Mouse (Mus musculus) spleen, postnatal 14 days (tissue): Measurements from ENCODE around the gene Anapc1.
"Not testable (repeated sequence)": the region's sequence is repeated elsewhere in the genome, so short reads cannot be mapped to it uniquely, and the experiment has no call there.

ENCODE experiments used
- DNase-seq, 2 experiments: peaks; one replicate each; pipeline ENCODE4 v3.0.0; 2021 to 2022; ENCODE audit warnings: low spot score in 2 of 2

Gene Anapc1

DNA sequence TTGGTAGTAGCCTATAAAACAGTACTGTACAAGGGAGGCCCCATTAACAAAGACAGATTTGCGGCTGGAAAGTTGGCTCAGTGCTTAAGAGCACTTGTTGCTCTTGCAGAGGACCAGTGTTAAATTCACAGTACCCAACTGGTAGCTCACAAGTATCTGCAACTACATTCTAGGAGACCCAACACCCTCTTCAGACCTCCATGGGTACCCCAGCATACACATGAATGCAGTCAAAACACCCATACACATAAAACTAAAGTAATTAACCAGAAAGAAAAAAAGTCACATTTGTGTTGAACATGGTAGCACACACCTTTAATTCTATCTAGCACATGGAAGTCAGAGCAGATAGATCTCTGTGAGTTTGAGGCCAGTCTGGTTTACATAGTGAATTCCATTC lies 9.9 kb upstream of the Anapc1 start:
- DNase-seq = no peak

DNA sequence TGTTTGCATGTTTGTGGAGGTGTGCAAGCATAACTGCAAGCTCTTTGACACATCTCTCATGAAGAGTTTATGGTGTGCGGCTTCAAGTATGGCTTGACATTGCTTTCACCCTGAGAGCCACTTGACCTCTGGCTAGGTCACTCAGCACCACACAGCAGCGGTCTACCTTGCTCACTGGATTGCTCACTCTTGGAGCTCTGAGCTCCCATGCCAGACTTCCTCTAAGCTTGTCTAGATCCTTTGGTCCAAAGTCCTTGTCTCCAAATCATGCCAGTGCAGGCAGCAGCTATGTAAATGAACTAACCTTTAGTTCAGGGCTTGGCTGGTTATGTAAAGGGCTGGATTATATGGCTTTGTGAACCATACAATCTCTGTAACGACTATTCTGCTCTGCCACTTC lies 9.2 kb upstream of the Anapc1 start:
- DNase-seq = no peak

DNA sequence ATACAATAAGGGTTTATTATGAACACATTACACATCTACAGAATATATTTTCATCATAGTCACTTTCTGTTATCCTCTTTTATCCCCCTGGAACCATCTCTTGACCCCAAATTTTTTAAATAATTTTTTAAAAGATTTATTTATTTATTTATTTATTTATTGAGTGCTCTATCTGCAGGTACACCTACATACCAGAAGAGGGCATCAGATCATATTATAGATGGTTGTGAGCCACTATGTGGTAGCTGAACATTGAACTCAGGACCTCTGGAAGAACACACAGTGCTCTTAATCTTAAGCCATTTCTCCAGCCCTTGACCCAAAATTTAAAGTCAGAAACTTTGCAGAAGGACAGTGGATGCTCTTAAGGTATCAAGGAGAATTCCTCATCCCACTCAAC lies 7.4 kb upstream of the Anapc1 start:
- no peak for DNase-seq

DNA sequence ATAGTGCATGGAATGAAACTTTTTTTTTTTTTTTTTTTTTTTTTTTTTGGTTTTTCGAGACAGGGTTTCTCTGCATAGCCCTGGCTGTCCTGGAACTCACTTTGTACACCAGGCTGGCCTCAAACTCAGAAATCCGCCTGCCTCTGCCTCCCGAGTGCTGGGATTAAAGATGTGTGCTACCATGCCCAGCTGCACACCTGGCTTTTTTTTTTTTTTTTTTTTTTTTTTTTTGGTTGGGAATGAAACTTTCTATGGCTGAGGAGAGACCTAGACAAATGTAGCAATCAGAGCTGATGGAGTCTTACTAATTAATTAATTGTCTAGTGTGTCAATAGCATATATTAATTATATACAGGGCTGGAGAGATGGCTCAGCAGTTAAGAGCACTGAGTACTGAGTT lies 6.6 kb upstream of the Anapc1 start:
- not testable (repeated sequence) for DNase-seq

DNA sequence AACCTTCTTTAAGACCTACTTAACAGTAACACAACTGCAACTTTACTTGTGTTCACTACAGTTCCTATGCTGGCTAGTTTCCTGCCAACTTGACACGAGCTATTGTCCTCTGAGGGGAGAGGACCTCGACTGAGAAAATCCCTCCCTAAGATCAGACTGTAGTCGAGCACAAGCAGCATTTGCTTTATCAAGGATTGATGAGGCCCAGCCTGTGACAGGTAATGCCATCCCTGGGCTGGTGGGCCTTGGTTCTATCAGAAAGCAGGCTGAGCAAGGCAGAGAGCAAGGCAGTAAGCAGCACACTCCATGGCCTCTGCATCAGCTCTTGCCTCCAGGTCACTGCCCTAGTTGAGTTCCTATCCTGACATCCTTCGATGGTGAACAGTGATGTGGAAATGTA lies 6.0 kb upstream of the Anapc1 start:
- no peak for DNase-seq

DNA sequence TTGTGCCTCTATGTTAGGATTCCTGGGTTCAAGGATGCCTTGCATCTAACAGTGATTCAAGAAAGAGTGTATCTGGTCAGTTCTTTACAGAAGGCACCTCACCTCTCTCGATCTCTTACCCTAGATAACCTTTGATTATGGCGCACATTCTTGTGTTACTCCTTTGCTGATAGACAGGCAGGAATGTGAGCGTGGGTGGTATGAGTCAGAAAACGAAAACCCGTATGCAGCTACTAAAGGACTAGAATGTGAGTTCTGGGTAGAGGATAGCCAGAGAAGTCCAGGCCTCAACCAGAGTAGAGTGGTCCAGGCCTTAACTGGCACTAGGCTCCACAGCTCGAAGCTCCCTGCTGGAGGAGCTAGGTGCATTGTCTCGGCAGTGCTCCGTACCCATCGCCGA lies 5.6 kb upstream of the Anapc1 start:
- no peak for DNase-seq

DNA sequence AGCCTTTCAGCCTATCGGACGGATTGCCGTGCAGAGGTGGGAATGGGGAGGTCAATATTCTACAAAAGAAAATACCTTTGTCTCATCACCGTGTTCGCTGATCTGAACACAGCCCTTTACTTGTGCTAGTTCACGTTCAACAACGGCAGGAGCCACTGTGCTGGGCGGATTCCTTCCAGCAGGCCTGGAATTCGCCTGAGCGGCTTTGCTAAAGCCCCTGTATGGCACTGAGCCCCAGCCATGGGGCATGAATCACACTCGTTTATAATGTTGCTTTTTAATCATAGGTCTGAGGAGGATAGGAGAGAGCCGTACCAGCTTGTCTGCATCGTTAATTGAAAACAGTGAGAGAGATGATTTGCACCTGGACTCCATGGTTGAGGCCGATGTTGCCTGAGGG lies 5.1 kb upstream of the Anapc1 start:
- no peak for DNase-seq

DNA sequence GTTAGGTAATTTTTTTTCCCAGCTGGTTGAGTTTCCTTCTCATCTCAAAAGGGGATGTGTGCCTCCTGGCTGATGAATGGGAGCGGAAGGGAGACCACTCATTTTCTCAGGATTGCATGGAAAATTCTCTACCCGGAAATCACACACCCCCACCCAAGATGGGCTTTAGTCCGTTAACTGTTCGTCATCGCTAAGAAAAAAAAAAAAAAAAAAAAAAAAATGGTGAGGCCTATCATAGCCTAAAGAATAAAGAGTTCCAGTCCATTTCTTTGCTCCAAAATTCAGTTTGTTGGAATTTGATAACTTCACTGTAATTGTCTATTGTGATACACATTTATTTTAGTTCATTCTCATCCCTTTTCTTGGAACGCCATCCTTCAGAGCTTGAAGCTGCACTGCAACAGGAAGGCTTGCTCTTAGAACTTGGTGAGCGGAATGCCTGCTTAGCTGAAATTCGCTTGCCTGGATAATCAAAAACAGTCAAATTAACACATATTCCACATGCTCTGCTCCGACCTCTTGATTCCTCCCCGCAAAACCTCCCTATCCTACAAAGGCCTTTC lies 448 bp upstream of the Anapc1 start:
- no peak for DNase-seq

DNA sequence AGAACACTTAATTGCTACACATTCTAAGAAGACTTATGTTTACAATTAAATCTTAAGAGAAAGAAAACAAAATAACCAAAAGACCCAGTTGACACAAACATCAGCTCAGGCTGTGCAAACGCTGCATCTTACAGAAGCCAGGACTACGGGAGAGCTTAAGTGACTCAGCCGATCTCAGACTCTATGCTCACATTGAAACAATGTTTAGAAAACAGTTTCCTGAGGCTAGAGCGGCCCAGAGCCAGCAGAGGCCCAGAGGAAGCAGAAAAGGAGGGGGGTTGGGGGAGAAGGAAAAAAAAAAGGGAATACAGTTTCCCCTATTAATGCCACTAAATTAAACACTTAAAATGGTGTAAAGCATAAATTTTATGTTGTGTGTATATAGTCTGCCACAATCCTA lies 6.5 kb downstream of the Anapc1 start:
- DNase-seq = no peak

DNA sequence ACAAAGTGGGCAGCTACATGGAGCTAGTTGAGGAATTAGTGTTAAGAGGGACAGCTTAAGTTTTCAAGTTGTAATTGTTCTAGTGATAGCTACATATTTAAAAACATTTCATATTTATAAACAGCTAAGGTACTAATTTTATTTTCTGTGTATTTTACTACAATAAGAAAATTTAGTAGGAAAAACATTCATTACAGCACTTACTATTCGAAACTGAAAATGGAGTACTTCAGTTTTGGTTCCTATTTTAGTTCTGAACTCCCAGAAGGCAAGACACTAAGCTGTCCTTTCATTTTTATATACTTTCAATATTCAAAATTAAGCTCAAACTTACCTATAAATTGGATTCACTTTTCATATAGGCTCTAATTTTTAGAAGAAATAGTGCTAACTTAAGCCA lies 66.6 kb downstream of the Anapc1 start:
- DNase-seq = no peak

DNA sequence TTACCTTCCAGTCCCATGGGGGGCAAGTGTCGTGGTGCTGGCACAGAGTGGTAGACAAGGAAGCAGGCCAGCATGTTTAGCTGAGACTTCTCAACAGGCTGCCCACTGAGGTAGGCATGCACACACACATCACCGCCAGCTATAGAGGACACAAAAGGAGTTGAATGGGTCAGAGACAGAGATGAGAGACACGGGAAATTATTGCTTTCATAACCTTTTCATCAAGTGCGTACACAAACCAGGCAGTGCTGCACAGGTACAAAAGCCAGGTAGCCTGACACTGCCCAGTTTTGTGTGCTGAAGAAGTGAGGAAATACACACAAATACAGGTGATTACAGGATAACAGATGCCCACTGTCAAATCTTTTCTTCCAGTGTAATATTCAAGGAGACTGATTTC lies 71.8 kb downstream of the Anapc1 start:
- DNase-seq = no peak

DNA sequence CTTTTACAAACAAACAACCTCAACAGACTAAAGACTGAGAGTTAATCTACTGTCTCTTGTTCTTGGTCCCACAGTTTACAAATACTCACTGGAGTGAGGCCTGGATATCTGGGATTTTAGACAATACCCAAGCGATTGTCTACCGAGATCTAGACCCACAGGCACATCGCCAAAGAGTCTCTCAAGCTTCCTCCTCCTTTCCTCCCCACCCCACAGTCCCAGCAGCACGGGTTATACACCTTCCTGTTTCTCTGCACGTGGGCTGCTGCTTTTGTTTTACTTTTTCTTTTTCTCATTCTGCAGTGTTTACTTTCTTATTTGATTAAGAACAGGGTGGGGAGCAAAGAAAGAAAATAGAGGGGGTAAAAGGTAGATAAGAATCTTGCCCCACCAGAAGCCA lies 73.8 kb downstream of the Anapc1 start:
- DNase-seq = no peak

DNA sequence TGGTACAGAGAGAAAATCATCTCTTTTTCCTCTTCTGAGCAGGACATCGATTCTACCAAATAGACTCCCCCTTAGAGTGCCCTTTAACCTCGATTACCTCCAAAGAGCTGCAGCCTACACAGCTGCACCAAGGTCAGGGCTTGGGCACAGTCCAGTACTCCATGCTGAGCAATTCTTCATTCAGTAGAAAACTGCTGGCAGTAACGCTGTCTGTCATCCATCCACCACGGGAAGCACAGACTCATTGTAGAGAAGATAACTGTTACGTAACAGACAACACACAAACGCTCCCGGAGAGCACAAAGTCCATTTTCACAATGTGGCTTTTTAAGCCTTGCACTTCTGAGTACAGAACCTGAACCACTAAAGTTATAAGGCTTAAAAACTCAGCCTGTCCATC lies 74.9 kb downstream of the Anapc1 start:
- no peak for DNase-seq

DNA sequence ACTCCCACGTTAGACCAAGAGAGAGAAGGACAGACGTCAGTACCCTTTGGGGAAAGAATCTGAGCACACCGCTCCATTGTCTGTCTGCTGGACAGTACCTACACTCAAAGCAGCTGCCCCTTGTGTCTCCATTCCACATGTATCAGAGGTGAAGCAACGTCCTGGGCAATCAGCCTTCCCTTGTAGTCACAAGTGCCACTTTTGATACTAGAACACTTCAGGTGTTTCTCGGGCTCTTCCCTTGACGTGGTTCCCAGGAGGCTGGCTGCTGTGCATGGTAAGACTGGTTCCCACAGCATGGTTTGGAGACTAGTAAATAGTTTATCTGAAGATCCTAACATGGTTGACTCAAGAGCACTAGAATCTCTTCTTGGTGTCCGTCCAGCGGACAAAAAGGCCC lies 76.0 kb downstream of the Anapc1 start:
- DNase-seq = no peak

DNA sequence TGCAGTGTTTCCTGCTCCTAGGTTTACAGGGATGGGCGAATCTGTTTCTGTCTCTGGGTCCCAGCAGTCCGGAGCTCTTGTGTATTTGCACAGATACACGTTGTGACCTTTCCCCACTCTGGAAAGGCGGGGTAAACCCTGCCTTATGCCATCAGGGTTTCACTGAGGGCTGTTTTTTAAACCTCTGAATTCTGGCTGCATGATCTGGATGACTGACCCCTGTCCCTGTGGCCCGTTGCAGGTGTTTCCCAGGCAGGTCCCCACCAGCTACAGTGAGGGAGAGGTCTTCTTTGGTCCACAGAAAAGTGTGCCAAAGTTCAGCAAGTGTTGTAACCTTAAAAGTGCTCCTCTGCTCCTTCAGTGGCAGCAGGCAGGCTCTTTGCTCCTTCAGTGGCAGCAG lies 77.9 kb downstream of the Anapc1 start:
- DNase-seq = no peak

DNA sequence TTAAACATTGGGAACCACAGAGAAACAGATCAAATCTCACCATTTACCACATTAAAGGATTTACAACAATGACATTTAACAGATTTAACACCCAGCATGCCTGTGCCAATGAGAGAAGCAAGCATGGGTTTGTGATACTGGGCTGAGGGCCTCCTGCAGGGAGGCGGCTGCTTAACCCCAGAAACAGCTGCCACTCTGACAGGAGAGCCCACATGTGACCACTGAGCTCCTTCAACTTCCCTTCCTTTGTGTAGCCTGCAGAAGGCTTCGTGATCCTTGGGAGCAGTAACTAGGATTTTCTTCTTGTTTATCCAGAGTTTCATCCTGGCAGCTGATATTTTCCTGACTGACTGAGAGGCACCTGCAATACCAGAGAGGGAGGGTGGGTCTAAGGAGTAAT lies 85.7 kb downstream of the Anapc1 start:
- DNase-seq = no peak

DNA sequence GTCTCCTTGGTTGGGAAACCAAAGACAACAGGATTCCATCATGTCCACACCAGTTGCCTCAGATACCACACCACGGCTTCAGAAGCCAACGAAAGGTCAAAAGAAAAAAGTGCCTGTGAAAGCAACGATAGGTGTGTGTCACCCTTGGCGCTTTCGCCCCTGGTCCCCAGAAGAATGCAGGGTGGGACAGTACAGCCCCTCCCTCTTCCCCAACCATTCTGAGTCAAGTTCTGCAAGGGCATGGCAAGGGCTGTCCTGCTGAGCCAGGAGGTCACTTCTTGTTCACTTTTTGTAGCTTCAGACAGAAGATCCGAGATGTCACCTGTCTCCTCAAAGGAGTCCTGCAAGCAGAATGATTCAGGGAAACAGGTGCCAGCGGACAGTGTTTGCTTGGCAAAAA lies 94.9 kb downstream of the Anapc1 start:
- no peak for DNase-seq

DNA sequence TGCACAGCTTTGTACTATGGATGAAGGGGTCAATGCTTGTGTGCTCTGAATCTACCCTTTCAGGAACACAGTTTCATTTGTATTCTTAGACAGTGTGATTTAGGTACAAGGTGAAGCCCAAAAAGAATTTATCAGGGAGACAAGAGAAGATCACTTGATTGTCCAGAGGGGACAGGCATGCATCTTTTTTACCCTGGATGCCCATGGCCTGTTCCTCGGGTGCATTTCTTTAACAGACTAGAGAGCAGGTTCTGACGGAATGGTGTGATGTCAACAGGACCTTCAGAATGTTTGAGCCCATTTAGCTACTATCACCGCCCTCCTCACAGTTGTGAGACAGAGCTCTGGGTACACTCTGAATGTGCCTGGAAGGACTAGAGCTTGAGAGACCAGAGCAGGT lies 96.3 kb downstream of the Anapc1 start, which contains the start of gene Spdye4c:
Gene Spdye4c, plus strand, starts transcription at position 301 of the 400 bp plus-strand sequence.
- no peak for DNase-seq

DNA sequence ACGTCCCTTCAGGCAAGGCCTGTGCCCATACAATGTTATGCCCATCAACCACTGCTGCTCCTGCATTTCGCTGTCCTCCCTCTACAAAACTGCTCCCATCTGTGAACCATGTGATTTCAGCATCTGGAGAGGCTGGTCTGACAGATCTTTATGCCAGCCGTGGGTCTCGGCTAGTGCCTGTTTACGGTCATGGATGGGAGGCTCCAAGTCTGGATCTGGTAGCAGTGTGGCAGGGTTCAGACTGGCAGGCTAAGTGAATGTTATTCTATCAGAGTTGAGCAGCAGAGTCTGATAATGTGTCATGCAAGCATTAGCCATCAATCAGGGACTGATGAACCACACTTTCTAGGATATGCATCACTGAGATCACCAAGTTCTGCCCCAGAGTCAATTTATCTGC lies 104.3 kb downstream of the Anapc1 start:
- DNase-seq = no peak

DNA sequence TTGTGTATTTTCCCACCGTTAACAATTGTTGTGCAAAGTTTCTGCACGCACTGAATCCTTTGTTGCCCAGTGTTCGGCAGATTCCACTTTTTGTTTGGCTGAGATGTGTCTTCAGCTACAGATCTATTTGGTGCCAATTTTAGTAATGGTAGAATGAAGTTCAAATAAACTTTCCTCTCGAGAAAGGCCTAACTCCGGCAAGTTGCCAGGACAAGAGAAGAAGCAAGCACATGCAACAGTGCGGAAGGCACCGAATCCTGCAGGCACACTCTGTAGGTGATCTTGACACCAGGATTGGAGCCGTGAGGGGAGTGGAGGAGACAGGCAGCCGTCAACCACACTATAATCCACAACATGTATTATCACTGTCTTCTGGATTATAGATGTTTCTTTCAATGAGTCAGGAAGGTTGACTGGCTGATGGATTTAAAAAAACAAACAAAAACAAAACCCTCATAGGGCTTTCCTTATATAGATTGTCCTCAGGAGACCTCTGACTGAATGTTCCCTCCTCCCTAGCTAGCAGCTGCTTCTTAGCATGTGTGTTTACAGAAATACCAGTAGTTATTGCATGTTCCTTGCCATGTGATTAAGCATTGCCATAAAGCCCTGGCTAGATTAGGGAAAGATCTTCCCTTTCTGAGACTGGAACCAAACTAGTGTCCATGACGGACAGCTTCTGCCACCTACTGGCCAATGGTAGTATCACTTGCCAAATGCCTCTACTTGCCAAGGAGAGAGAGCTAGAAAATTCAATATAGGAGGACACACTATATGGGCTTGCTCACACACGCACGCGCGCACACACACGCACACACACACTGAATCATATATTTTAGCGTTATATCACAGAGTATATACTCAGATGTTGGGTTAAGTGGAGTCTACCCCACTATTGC lies 114.2 kb downstream of the Anapc1 start:
- DNase-seq = peak; percentile 46 to 62

DNA sequence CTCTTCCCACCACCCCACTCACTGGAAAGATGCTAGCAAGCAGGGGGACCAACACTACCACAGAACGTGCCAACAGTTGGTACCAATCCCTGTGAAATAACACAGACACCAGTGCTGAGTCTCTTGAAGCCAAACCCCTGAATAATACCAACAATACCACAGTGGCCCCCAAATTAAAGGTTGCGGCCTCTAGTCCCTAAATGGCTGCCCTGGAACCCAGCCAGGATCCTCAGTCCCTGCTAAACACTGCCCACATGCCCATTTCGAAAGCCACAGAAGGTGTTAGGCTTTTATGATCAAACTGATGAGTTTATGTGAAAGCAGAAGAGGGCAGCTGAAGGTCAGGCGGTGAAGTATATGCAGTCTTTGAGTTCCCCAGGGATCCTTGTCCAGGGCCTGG lies 116.2 kb downstream of the Anapc1 start:
- no peak for DNase-seq

DNA sequence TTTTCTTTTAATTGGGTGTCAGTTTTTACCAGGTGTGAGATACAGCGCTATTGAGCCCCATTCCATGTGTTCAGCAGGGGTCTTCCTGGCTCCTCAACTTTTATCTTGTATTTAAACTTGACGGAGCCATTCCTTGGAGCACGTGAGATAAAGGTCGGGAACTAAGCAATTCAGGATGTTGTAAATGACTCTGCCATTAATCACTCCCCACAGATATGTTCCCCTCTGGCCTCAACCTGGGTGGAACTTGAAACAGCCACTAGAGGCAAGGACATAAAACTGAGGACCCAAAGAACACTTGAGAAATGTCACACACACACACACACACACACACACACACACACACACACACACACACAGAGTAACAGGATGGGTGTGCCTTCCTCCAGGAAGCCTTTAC lies 118.7 kb downstream of the Anapc1 start:
- DNase-seq = no peak

DNA sequence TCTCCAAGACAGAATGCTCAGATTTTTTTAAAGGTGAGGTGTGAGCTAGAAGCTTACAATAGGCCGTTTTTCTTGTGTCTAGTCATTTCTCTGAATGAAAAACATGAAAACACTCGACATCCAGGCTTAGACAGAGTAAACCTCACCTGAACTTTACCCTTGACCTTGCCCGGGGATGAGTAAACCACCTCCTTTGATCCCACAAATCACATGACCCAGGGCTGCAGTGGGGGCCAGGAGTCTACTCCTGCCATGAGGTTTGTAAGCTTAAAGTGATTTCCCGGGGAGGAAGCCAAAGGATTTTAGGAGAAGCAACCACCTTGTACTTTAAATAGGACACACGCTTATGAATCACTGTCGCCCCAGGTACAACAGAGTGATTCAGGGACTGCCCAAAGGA lies 119.2 kb downstream of the Anapc1 start:
- no peak for DNase-seq
